Mouse (Mus musculus) embryonic fibroblast, embryonic 13.5 days (primary cell): ENCODE results near the gene Mcf2l. TPM values are rescaled to one million over a fixed set of nuclear protein-coding genes. Genes with fewer than 3 reads are reported as not detected.

Source experiments
- H3K27ac ChIP-seq: 2 replicates; pipeline ENCODE4 v1.5.1; 2012; ENCODE audit warnings: low read length, control low read depth, inconsistent platforms; ENCODE audit not compliant: insufficient read depth
- H3K4me1 ChIP-seq: 2 replicates; pipeline ENCODE4 v1.6.1; 2011; ENCODE audit warnings: low read length; ENCODE audit not compliant: control insufficient read depth, insufficient read depth
- H3K4me3 ChIP-seq: 2 replicates; pipeline ENCODE4 v1.5.1; 2011; ENCODE audit warnings: mild to moderate bottlenecking, control low read depth, low read length; ENCODE audit not compliant: insufficient read depth
- CTCF ChIP-seq: IDR thresholded peaks from 2 replicates; pipeline ENCODE4 v1.5.1; 2011; ENCODE audit warnings: mild to moderate bottlenecking, control low read depth, low read length, moderate library complexity, borderline replicate concordance; ENCODE audit not compliant: insufficient read depth
- POLR2A ChIP-seq: IDR thresholded peaks from 2 replicates; pipeline ENCODE4 v1.6.1; 2011; ENCODE audit warnings: low read depth, mild to moderate bottlenecking, control low read depth, low read length, moderate library complexity
- polyA plus RNA-seq: library from polyadenylated mRNA; stranded (reverse); fragments of >200 nt; gene quantifications from 2 replicates; pipeline ENCODE4 v1.2.4, GENCODE M21; 2011; ENCODE audit warnings: low read depth; ENCODE audit not compliant: missing spikeins, insufficient read length

Gene Mcf2l
- polyA plus RNA-seq, 1 experiment = 3.0 TPM

- no peaks in the 10 kb centered on the region for H3K4me1 ChIP-seq
- no peak for TF ChIP-seq POLR2A
- TF ChIP-seq CTCF = no peak
These were observed 20.4 kb downstream of the Mcf2l start for GRCm38 (mm10) chr8:12893797-12894578.

DNA sequence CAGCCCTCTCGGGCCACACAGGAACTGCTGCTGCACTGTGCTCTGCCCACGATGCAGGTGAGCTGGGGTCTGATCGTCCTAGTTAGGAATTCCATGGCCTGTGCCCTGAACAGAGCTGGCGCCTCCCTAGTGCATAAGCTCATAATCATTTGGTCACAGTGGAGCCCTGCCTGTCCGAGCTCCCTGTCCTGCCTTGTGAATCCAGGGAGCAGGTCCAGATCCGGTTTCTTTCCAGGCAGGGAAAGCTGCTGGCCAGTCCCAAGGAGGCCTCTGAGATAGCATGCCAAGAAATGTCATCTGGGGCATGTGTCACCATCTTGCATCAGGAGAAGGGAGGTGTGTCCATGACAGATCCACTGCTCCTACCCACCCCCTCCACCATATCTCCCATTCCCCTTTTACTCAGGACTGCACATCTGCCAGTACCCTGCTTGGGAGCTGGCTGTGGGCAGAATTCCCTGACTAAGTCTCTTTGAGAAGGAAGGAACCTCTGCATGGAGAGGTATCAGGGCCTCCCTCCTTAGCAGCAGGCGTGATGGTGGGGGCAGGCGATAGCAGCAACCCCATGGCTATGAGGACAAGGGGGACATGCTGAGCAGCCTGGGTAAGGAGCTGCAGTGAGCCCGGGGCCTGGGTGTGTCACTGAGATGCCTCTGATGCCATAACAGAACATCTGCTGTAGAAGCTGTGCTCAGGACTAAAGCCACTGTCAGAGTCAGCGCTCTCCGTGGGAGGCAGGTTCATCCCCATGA lies 21.4 kb downstream of the Mcf2l start:
- H3K4me1 ChIP-seq = no peaks in the 10 kb centered on the region
- H3K4me3 ChIP-seq = no peak overlapping the region
- TF ChIP-seq POLR2A = no peak
- TF ChIP-seq CTCF = no peak
- H3K27ac ChIP-seq = no peak overlapping the region

More at GRCm38 (mm10) chr8:12893797-12894578, 20.4 kb downstream of the Mcf2l start:
- Histone ChIP-seq H3K27ac (no peak overlapping the region), H3K4me3 (no peak overlapping the region)

DNA sequence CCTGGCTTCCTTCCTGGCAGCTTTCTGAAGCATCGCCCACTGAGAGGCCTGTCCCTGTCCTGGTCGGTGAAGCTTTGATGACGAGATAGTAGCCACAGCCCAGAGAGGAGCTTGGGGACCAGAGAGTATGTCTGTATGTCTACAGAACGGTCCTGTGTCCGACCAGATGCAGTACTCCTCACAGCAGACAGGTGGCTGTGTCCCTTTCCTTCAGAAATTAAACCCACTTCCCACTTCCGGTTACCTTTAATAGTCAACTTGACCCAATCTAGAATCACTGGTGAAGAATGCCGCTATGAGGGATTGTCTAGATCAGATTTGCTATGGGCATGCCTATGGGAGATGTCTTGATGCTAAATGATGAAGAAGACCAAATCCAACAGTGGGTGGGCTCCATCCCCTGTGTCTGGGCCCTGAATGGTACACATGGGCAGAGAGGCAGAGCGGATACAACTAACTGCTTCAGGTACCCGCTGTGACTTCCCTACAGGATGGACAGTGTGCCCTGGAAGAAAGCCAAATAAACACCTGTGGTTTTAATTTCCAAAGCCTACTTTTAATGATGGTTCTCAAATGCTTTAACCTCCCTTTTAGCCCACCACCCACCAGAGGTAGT lies 22.0 kb downstream of the Mcf2l start:
- Histone ChIP-seq H3K4me1 (no peaks in the 10 kb centered on the region), H3K27ac (no peak overlapping the region), H3K4me3 (no peak overlapping the region)
- TF ChIP-seq CTCF (peak; percentile 29; the same call in 1 of the 2 replicates), POLR2A (no peak)

GRCm38 (mm10) chr8:12896494-12897373 lies 23.1 kb downstream of the Mcf2l start:
- Histone ChIP-seq H3K27ac (no peak overlapping the region), H3K4me3 (no peak overlapping the region), H3K4me1 (no peaks in the 10 kb centered on the region)
- TF ChIP-seq CTCF (peak; percentile 52; the same call in 1 of the 2 replicates), POLR2A (no peak)

DNA sequence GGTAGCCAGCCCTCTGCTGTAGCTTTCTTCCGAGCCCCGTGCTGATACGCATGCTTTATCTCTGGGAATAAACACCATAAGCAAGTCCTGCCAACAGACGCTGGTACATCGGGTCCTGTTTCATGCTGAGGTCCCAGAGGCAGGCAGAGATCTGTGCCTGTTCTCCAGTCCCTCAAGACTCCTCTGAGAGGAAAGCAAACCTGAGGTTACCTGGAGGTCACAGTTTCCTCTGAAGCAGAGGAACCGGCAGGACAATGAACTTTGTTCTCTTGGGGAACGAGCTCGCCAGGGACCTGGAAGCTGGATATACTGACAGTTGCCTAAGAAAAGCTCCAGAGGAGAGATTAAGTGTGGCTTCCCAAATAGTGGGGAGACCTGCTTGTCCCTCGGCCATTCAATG lies 24.2 kb downstream of the Mcf2l start:
- H3K27ac ChIP-seq = no peak overlapping the region
- peaks cover 2% of the 10 kb centered on the region; the same call in 1 of the 2 replicates for H3K4me1 ChIP-seq
- TF ChIP-seq CTCF = no peak
- no peak for TF ChIP-seq POLR2A
- no peak overlapping the region for H3K4me3 ChIP-seq

DNA sequence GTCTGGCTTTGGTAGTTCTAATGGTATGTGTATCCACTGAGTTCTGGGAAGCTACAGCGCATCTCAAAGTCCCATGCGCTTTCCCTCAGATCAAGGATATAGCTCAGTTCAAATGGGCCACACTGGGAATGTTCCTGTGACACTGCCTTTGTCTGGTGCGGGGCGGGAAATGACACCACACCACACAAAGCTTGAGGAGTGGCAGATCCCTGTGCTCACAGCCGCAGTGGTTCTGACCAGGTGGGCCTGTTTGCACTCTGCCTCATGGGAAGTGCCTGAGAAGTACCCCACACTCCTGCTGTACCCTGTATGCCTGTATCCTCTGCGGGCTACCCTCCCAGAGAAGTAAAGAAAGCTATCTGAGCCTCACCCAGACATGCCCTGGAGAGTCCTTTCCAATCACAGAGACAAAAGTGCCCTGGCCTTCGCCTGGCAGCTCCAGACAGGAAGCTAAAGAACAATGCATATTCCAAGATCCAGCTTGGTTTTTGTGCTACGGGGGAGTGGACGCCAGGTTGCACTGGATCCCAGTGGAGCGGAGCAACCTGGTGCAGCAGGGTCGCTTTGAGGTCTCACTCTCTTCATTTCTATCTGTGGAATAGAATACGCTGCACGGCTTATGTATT lies 30.3 kb downstream of the Mcf2l start:
- no peak overlapping the region for H3K4me3 ChIP-seq
- no peak overlapping the region for H3K27ac ChIP-seq
- peaks cover 9% of the 10 kb centered on the region; the same call in 1 of the 2 replicates for H3K4me1 ChIP-seq
- TF ChIP-seq POLR2A = no peak

DNA sequence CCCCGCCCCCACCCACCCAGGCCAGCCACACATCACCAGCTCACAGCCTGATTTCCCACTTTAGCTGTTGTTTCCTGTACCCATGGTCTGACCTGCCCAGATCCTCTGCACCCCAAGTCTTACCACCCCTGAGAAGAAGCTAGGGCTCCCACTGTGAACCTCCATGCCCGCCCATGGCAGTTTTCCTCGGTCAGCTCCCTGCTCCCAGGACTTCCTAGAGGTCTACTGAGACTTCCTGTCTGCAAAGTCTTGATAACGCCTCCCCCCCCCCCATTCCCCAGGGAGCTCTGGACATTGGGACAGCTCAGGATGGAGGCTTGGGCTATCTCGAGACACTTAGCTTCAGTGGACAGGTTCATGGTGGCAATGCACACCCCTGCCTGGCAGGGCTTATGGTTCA lies 31.5 kb downstream of the Mcf2l start:
- H3K27ac ChIP-seq = no peak overlapping the region
- H3K4me3 ChIP-seq = no peak overlapping the region
- TF ChIP-seq POLR2A (no peak), CTCF (no peak)
- peaks cover 9% of the 10 kb centered on the region; the same call in 1 of the 2 replicates for H3K4me1 ChIP-seq

- Histone ChIP-seq H3K4me3 (no peak overlapping the region), H3K27ac (no peak overlapping the region), H3K4me1 (peaks cover 9% of the 10 kb centered on the region; the same call in 1 of the 2 replicates)
- TF ChIP-seq POLR2A (no peak), CTCF (no peak)
These were observed 32.2 kb downstream of the Mcf2l start for GRCm38 (mm10) chr8:12905599-12906321.

GRCm38 (mm10) chr8:12906597-12906996 lies 33.0 kb downstream of the Mcf2l start:
- peaks cover 9% of the 10 kb centered on the region; the same call in 1 of the 2 replicates for H3K4me1 ChIP-seq
- no peak overlapping the region for H3K27ac ChIP-seq
- no peak overlapping the region for H3K4me3 ChIP-seq
- TF ChIP-seq CTCF (no peak), POLR2A (no peak)
